Mouse (Mus musculus): ENCODE data around the gene 4930486L24Rik.
A peak's percentile ranks its signal among the peaks of the same experiment; 100 is the strongest.
"Not testable (repeated sequence)": the region's sequence is repeated elsewhere in the genome, so short reads cannot be mapped to it uniquely, and the experiment has no call there.

Gene 4930486L24Rik

DNA sequence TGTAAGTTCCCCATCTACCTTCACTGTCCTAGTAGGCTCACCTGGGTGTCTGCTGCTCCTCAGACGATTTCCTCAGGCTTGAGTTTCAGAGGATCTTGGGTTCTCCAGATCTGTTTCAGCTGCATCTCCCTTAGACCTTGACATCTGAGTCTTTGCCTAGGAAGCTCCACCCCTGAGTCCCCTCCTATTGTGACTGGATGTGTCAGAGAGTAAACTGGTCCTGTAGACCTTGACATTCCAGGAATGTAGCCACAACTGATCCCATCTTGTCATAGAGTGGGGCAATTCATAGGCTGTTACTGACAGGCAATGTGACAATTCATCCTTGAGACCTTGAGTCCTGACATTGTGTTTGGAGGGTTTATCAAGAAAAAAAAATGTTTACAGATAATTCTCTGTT is at the start of gene 4930486L24Rik:
TSS of gene 4930486L24Rik (minus strand) at position 195 of the 400 bp plus-strand sequence.
- DNase-seq (ENCODE audit: low spot score): no peak

DNA sequence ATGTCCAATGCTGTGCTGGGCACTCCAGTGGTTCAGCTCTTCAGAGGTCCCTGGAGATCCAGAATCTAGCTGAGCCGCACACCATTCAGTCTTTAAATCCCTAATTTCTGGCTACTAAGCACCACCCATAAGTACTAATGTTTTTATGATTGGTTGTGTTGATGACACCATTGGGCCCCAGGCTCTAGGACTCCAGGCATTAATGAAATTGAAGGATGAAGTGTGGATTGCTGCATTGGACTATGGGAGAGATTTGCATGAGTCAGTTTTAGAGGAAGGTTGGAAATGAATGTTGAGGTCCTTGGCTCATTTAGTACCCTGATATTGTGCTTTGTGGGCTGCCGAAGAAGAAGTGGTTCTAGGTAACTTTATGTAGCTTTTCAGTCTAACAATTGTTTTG is 40.5 kb upstream of the 4930486L24Rik start, which contains the start of gene Tpbpb:
TSS of gene Tpbpb (minus strand) at position 101 of the 400 bp plus-strand sequence.
- DNase-seq (ENCODE audit: low spot score): not testable (repeated sequence)

DNA sequence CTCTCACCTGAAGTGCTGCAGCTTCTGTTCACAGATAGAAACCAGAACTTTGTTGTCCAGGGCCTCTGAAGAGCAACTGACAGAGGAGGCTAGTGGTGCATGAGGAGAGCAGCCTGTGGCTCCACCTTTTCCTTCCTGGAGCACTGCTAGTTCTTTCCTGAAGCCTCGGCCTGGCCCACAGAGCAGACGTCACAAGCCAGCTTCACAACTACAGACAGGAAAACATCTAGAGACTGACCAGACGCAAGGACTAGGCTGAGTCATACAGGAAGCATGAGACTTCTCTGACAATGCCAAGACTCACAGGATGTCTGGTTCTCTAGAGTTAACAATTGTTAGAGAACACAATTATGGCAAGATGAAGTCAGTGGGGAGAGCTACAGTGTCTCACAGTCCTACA is 33.1 kb upstream of the 4930486L24Rik start, which contains the start of gene Ctla2b:
TSS of gene Ctla2b (minus strand) at position 120 of the 400 bp plus-strand sequence.
- DNase-seq (ENCODE audit: low spot score): no peak

DNA sequence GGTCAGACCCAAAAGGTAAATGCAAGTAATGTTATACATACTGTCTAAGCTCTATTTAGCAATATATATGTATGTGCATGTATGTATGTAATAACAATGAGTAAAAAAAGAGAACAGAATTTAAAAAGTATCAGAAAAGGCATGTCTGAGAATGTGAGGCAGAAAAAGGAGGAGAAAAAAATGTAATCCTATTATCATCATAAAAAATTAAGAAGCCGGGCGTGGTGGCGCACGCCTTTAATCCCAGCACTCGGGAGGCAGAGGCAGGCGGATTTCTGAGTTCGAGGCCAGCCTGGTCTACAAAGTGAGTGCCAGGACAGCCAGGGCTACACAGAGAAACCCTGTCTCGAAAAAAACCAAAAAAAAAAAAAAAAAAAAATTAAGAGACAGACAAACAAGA is 32.5 kb upstream of the 4930486L24Rik start, which contains the start of gene Gm49392:
TSS of gene Gm49392 (minus strand) at position 101 of the 400 bp plus-strand sequence.
- not testable (repeated sequence) for DNase-seq (ENCODE audit: low spot score)

DNA sequence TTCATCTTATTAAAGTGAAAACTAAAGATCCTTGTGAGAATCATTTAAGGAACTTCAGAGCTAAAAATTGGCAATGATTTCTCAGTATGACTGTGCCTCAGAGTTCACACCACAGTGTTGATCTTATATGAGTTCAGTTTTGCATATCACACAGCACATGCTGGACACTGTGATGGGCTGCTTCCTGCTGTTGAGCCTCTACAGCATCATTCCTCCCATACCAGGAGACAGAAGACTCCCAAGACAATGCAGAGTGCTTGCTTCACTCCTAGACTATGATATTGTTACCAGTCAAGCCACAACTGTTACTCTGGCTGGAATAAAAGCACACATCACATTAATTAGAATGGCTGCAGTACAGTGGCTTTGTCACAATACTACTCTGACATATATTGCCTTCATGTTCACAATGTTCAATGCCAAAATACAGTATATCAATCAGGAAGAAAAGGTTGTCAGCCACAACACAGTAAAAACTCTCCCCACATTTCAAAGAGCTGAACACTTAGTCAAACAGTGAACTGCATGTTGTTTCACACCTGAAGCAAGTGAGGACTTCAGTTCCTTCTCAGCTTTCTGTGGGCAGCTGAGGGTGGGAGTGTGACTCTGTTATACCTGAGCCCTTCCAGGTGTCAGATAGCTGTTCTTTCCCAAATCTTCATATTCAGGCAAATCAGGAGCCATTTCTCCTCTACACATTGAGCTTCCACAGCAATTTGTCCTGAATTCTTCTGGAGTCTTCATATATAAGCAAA is 31.3 kb upstream of the 4930486L24Rik start:
- DNase-seq (ENCODE audit: low spot score): no peak

DNA sequence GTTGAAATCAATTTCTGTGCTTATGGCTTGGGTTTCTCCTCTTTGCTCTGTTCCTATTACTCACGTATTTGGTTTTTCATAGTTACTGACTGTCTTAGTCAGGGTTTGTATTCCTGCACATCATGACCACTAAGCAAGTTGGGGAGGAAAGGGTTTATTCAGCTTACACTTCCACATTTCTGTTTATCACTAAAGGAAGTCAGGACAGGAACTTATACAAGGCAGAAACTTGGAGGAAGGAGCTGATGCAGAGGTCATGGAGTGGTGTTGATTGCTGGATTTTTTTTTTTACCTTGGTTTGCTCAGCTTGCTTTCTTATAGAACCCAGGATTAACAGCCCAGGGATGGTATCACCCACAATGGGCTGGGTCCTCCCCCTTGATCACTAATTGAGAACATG is 28.0 kb upstream of the 4930486L24Rik start:
- DNase-seq (ENCODE audit: low spot score): no peak

DNA sequence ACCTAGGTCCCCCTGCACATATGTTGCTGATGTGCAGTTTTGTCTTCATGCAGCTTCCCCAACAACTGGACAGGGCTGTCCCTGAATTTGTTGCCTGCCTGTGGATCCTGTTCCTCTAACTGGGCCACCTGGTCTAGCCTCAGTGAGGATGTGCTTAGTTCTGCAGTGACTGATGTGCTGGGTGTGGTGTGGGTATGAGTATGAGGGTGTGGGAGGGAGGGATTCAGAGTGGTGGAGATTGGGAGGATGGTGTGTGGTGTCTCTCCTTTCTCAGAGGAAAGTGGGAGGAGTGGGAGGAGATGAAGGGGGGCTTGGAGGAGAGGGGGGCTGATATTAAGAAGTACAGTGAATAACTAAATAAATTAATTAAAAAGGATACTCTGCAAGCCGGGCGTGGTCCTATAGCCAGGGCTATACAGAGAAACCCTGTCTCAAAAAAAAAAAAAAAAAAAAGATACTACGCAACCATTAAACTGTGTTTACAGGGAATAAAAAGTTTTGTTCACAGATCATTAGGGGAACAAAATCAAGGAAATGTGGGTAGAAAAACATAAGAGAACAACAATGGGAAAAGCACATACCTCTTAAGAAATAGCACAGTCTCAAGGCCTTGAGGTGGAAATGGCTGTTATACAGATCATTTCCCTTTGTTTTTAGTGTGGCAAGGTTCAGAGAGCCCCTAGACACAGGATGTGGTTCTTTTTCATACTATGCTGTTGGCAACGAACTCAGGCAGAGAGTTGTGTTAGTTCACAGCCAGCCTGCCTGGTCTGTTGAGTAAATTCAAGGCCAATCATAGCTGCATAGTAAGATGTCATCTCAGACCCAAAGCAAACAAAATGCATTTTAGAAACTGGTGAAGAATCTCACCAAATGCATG is 15.8 kb downstream of the 4930486L24Rik start:
- DNase-seq (ENCODE audit: low spot score): no peak

DNA sequence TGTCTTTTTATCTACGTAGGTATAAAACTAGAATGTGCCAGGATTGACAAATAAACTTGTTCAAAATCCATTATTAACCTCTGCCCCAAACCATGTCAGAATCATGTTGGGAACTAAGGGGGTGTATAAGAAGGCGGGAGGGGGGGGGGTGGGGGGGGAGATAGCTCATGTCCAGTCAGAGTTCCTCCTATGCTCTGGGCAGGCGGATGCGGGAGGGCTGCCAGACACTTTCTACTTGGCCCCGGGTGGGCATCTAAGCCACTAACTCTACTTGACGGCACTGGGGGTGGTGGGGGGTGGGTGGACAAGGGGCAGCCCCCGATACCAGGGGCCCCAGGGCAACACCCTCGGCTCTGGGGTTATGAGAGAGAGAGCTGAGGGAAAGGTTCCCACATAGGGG is 21.1 kb downstream of the 4930486L24Rik start:
- DNase-seq (ENCODE audit: low spot score): no peak

DNA sequence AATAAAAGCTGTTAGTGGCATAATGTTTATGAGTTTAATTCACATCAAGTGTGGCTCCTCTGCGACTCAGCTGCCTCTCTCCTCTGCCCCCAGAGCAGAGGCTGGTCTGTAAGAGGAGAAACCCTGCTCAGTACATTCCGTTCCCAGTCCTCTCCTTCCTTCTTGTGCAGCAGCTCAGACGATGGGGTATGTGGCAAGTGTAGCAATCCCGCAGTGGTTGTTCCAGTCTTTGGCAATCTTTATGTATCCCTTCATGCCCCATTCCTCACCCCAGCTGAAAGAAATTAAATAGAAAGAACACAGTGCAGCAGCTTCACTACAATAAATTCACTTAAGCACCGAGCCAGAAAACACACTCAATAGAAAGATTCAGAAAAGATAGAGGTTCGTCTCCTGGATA is 21.6 kb downstream of the 4930486L24Rik start:
- no peak for DNase-seq (ENCODE audit: low spot score)

DNA sequence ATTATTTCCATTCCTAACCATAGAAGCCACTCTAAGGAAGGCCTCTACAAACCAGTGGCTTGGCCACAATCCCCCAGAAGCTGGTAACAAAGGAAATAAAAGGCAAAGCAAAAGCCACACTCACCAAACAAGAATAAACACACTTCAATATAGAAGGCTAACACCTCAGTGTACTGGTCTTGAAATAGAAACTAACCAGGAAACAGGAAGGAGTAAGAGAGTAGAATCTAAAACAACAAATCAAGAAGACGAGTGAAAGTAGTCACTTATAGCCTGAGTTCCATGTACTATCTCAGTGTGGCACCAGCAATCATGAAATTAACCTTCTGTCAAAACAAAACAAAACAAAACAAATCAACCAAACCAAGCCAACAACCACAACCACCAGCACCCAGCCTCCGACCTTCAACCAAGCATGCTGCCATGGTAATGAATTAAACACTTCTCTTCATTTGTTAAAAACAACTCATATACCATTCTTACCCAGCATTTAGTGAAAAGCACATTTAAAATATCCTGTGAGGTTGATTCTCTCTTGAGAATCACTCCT is 24.8 kb downstream of the 4930486L24Rik start:
- DNase-seq (ENCODE audit: low spot score): no peak

DNA sequence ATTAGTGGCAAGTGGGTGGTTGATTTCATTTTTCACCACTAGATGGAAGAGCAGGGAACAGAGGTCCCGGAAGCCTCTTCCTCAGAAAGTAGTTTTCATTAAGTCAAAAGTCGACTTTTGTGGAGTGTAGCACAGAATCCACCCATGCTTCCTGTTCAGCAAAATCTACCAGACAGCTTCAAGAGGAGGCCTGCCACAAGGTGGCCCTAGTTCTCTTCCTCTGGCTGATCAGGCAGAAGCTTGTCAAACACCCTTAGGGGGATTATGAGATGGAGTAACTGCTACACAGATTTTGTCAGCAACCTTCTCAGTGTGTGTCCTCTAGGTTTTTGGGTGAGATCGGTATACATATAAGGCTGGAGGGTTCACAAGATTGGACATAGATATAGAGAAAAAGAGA is 38.2 kb downstream of the 4930486L24Rik start:
- DNase-seq (ENCODE audit: low spot score): peak; percentile 3

DNA sequence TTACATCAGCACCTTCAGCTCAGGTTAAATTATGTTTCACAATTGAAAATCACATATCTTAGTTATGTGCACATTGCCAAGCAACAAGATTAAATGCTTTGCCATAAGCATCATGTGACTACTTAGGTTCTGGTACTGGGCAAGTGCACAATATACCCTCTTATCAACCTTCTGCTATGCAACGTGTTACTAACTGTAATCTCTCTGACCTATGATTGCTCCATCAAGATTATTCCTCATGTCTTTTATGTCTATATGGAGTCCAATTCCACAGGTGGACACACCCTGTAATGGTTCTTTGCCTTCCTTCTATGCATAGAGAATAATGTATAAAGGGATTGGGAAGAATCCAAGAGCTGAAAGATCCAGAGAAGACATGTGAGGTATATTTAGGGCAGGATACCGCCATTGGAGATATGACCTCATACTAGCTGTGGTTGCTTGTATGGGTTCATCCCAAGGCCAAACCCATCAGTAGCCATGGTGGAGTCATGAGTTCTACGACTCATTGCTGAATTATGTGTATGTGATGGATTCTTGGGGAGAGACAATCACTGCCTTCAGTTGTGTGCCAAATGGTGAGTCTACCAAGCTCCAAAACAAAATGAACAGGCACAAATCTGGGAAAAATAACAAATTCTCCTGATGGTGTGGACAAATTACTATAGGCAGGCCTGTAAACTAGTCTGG is 43.6 kb downstream of the 4930486L24Rik start:
- DNase-seq (ENCODE audit: low spot score): no peak

DNA sequence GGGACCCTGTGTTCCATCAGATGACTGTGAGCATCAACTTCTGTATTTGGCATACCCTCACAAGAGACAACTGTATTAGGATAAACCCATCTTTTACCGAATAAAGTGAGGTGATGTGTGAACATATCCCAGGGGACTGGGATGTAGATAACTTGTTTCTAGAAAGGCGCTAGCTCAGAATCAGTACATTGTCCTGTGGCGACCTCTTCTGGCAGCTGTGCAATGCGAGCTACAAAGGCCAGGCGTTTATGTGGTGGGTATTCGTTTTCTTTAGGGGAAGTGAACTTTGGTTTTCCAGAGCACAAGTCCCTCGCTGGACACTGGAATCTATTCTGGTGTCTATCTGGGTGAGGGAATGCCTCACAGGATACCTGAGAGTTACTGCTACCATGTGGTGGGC is 44.8 kb downstream of the 4930486L24Rik start:
- peak; percentile 77 for DNase-seq (ENCODE audit: low spot score)

DNA sequence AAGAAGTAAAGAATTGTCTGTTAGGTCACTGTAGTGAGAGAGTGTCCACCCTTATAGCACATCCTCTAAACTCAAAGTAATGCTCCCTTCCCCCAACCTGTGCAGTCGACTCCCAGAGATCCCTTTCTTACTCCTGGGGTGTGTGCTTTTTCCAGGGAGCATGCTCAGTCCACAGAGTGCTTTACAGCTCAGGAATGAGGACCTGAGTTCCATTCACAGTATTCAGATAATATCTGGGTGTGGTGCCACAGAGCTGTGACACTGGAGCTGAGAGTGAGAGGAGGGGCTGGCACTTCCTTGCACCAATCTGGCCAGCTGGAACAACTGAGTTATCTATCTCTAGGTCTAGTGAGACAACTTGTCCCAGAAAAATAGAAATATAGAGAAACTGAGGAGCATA is 50.6 kb downstream of the 4930486L24Rik start:
- no peak for DNase-seq (ENCODE audit: low spot score)

DNA sequence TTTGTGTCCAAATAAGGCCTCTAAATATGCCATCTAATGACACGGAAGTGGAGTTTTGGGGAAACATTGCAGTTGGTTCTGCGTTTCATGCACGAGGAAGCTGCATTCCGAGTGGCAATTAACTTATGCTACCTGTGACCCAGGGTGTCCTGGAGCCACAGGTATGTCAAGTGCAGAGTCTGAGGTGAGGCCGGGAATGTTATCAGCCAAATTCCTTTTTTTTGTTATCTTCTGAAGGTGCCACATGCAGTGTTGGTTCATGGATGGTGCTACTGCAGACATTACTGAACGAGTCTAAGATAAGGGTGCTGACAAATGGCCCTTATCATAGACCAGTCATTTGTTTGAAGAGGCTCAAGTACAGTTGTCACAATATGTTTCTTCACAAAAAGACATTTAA is 51.5 kb downstream of the 4930486L24Rik start:
- DNase-seq (ENCODE audit: low spot score): no peak

DNA sequence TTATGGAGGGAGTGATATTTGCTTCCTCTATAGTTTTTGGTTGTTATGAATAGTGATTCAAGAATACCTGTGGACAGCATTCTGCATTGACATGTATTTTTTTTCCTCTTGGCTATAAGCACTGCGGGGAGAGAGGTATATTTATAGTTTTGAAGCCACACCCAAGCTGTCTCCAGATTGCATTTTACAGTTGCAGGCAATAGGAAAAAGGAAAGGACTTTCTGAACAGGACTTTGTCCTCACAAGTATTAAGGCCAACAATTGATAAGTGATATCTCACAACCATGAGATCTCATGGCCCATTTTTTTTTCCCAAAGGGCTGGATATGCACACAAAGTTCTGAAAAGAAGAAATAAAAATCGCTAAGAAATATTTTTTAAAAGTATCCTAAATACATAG is 54.6 kb downstream of the 4930486L24Rik start:
- DNase-seq (ENCODE audit: low spot score): no peak

DNA sequence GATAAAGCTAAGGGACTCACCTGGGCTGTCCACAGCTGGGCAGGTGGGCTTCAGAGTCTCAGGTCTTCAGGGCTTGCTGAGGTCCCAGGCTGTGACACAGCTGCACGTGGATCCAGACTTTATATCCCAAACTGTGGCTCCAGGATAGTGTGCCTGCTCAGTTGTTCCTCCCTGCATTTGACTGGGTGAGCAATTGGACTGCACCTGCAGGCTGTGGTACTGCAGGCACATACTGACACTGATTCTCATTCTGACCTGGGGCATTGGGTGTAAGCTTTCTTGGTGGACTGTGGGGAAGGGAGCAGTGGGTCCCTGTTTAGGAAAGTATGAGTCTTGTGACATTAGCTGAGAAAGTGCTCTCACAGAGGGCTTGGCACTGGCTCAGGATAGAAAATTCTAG is 61.5 kb downstream of the 4930486L24Rik start, which contains the start of gene Ctsll3:
TSS of gene Ctsll3 (minus strand) at position 101 of the 400 bp plus-strand sequence.
- no peak for DNase-seq (ENCODE audit: low spot score)

All from embryo, embryonic 10.5 days (tissue).